Mouse (Mus musculus) left cerebral cortex, postnatal 14 days (tissue): Measurements from ENCODE around the gene Rnf220. TPM values are rescaled to one million over a fixed set of nuclear protein-coding genes. Genes with fewer than 3 reads are reported as not detected.
A peak's percentile ranks its signal among the peaks of the same experiment; 100 is the strongest.

Experiments used
- DNase-seq, 2 experiments: peaks; one replicate each; pipeline ENCODE4 v3.0.0; 2021 to 2022; ENCODE audit warnings: low spot score in 2 of 2, mixed read lengths in 1 of 2
- intact Hi-C: fragments of 180-260 bp; cut with DNase I; formaldehyde crosslinking; loops from one replicate; pipeline ENCODE4 v1.15.1; 2025
- total RNA-seq, 2 experiments: library from RNA; stranded (reverse); gene quantifications; 2 replicates each; pipeline ENCODE4 v1.2.3; 2021

The Rnf220 gene
- total RNA-seq, 2 experiments from 2014 or later: 138 to 151 TPM

- no peak for DNase-seq
- intact Hi-C loops: no loop called here
These were observed 28.9 kb downstream of the Rnf220 start for GRCm38 (mm10) chr4:117467936-117468335.

GRCm38 (mm10) chr4:117449151-117449550, 47.7 kb downstream of the Rnf220 start:
- intact Hi-C loops: no loop called here
- no peak for DNase-seq

- intact Hi-C loops: no loop called here
- no peak for DNase-seq
These were observed 48.9 kb downstream of the Rnf220 start for GRCm38 (mm10) chr4:117447926-117448325.

- intact Hi-C loops: no loop called here
- no peak for DNase-seq
These were observed 51.2 kb downstream of the Rnf220 start for GRCm38 (mm10) chr4:117445516-117446207.

- intact Hi-C loops: no loop called here
These were observed 57.9 kb downstream of the Rnf220 start for GRCm38 (mm10) chr4:117438919-117439318.

GRCm38 (mm10) chr4:117438064-117438463, 58.8 kb downstream of the Rnf220 start:
- DNase-seq: no peak
- intact Hi-C loops: no loop called here

More at GRCm38 (mm10) chr4:117438919-117439318, 57.9 kb downstream of the Rnf220 start:
- DNase-seq: no peak

- intact Hi-C loops: no loop called here
- DNase-seq: no peak
These were observed 59.7 kb downstream of the Rnf220 start for GRCm38 (mm10) chr4:117436995-117437660.

GRCm38 (mm10) chr4:117434336-117434735, 62.5 kb downstream of the Rnf220 start:
- intact Hi-C loops: no loop called here

GRCm38 (mm10) chr4:117429604-117430003, 67.2 kb downstream of the Rnf220 start:
- intact Hi-C loops: no loop called here
- DNase-seq: no peak

More at GRCm38 (mm10) chr4:117434336-117434735, 62.5 kb downstream of the Rnf220 start:
- no peak for DNase-seq

- intact Hi-C loops: no loop called here
- no peak for DNase-seq
These were observed 69.3 kb downstream of the Rnf220 start for GRCm38 (mm10) chr4:117427540-117427939.

- DNase-seq: no peak
- intact Hi-C loops: no loop called here
These were observed 75.8 kb downstream of the Rnf220 start for GRCm38 (mm10) chr4:117421077-117421476.

- DNase-seq: no peak
- intact Hi-C loops: no loop called here
These were observed 80.0 kb downstream of the Rnf220 start for GRCm38 (mm10) chr4:117416827-117417226.

GRCm38 (mm10) chr4:117410049-117410410, 86.8 kb downstream of the Rnf220 start:
- intact Hi-C loops: no loop called here
- no peak for DNase-seq

GRCm38 (mm10) chr4:117409144-117410048, 87.5 kb downstream of the Rnf220 start:
- DNase-seq: peak in 1 of 2 experiments; percentile 29
- intact Hi-C loops: no loop called here

- intact Hi-C loops: no loop called here
- DNase-seq: no peak
These were observed 88.9 kb downstream of the Rnf220 start for GRCm38 (mm10) chr4:117407945-117408344.

- no peak for DNase-seq
- intact Hi-C loops: no loop called here
These were observed 90.9 kb downstream of the Rnf220 start for GRCm38 (mm10) chr4:117405999-117406398.

GRCm38 (mm10) chr4:117405211-117405610, 91.6 kb downstream of the Rnf220 start:
- intact Hi-C loops: no loop called here
- DNase-seq: no peak

GRCm38 (mm10) chr4:117403411-117403810, 93.4 kb downstream of the Rnf220 start:
- intact Hi-C loops: no loop called here
- no peak for DNase-seq

GRCm38 (mm10) chr4:117397128-117397527, 99.7 kb downstream of the Rnf220 start:
- intact Hi-C loops: no loop called here
- DNase-seq: no peak

GRCm38 (mm10) chr4:117393027-117393426, 103.8 kb downstream of the Rnf220 start:
- intact Hi-C loops: no loop called here
- DNase-seq: no peak
